Mouse (Mus musculus) ovary, adult 18-20 months (tissue): ENCODE data around the gene Clcn1.

ENCODE experiments used
- DNase-seq: peaks from one replicate; pipeline ENCODE4 v3.0.0; 2022; ENCODE audit warnings: low spot score, mixed read lengths

The Clcn1 gene

DNA sequence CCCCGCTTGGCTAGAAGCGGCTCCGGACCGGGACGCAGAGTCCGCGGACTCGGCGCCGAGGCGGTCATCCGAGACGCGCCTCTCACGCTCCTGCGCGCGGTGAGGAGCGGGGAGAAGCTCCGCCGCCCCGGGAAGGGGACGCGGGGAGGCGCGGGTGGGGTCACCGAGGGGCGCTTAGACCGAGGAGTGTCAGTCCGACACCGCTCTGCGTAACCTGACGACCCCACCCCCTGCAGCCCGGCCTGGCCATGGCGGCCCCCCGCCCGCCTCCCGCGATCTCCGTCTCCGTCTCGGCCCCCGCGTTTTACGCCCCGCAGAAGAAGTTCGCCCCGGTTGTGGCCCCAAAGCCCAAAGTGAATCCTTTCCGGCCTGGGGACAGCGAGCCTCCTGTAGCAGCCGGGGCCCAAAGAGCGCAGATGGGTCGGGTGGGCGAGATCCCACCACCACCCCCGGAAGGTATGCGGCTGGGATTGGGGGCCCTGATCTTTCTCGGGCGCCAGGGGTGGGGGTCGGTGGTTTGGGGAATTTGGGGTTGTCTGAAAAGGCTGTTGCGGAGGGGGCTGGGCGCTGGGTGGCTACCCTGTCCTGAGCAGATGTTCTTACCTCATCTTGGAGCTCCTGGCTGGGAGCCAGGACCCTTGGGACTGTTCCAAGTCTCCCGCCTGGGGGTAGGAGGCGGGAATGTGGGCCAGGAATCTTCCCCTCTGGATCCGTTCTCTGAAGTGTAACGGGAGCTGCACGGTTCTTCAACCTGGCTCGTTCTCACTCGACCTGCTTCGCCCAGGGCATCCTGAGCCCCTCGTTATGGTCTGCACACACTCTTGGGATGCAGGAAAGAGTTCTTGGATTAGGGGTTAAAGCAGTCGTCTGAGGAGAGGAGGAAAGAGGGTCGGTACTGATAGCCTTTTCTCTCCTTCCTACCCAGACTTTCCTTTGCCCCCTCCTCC lies 63.8 kb downstream of the Clcn1 start:
- DNase-seq = peak; percentile 70

DNA sequence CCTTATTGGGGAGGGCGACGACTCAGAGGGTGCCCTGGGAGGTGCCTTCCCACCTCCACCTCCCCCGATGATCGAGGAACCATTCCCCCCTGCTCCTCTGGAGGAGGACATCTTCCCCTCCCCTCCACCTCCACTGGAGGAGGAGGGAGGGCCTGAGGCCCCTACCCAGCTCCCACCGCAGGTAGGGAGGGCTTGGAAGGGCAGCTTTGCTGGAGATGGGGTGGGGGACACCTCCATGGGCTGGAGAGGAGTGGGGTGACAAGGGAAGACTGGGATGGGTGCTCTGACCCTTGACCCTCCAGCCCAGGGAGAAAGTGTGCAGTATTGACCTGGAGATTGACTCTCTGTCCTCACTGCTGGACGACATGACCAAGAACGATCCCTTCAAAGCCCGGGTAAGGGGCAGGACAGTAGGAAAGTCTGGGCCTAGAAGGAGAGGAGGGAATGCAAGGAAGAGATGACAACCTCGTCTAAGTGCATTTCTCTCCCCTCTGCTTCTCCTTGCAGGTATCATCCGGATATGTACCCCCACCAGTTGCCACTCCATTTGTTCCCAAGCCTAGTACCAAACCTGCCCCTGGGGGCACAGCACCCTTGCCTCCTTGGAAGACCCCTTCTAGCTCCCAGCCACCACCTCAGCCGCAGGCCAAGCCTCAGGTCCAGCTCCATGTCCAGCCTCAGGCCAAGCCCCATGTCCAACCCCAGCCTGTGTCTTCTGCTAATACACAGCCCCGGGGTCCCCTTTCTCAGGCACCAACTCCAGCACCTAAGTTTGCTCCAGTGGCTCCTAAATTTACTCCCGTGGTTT lies 64.7 kb downstream of the Clcn1 start:
- DNase-seq = no peak

GRCm38 (mm10) chr6:42351776-42352485 lies 65.4 kb downstream of the Clcn1 start:
- DNase-seq = no peak

DNA sequence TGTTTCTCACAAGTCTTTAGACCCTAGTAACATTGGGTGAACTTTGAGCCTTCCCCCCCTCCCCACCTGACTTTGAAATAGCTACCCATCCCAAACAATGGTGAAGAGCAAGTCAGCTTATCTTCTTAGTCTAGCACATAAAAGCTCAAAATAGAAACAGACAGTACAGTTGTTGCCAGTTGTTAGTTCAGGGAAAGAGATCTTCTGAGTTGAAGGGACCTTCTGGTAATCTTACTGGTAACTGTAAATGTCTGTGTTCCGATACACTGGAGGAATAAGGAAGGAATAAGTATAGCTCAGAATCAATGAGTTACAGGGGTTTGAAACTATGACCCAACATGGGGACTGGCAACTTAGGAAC lies 66.0 kb downstream of the Clcn1 start:
- no peak for DNase-seq

- DNase-seq = no peak
Observed at GRCm38 (mm10) chr6:42353180-42353579, 66.7 kb downstream of the Clcn1 start.

DNA sequence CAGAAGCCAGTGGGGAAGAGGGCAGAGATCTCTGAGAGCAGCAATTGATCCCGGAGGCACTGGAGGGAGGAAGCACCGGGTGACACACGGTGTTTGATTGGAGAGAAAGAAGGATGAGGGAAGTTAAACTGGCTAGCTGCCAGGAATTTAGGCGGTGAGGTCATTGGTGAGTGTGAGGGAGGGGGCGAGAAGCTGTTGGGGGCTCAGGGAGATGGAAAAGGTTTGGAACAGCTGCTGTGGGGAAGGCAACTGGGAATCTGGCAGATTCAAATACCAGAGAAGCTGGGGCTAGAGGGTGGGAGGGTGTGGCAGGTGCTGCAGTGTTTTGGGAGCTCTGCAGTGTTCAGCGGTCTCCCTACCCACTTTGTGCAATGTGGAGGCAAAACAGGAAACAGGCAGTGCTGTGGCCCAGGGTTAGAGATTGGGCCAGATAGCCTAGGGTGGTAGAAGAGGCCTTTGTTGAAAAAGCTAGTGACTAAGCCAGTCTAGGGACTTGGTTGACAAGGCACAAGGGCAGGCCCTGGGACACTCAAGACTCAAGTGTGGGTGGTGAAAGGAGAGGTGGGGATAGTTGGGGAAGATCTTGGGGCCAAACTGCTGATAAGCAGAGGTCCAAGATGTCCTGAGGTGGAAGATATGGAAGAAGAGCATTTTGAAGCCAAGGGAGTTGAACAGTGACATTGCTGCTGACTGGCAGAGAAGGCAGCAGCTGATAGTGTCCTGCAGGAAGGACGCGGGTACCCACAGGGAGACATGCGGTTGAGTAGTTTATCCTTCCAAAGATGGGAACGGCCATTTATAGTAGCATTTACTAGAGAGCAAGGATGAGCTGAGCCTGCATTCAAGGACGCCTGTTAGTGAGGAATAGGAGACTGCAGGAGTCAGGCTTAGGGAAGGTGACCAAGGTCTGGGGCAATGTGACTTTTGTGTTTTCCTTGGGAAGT lies 67.9 kb downstream of the Clcn1 start:
- peak; percentile 48 for DNase-seq

DNA sequence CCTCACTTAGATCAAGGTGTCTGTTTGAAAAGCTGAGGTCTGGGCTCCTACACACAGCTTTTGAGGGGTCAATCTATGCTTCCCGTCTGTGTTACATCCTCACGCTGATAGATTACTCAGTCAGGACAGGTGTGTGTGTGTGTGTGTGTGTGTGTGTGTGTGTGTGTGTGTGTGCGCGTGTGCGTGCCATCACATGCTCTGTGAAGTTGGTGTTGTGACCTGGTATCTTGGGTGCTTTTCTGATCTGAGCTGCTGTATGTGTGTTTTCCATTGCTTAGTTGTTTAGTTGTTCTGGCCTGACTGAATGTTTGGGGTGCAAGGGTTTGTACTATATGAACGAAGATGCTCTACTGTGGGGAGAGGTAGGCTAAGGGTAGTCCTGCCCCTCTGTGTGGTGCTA lies 68.9 kb downstream of the Clcn1 start:
- no peak for DNase-seq

DNA sequence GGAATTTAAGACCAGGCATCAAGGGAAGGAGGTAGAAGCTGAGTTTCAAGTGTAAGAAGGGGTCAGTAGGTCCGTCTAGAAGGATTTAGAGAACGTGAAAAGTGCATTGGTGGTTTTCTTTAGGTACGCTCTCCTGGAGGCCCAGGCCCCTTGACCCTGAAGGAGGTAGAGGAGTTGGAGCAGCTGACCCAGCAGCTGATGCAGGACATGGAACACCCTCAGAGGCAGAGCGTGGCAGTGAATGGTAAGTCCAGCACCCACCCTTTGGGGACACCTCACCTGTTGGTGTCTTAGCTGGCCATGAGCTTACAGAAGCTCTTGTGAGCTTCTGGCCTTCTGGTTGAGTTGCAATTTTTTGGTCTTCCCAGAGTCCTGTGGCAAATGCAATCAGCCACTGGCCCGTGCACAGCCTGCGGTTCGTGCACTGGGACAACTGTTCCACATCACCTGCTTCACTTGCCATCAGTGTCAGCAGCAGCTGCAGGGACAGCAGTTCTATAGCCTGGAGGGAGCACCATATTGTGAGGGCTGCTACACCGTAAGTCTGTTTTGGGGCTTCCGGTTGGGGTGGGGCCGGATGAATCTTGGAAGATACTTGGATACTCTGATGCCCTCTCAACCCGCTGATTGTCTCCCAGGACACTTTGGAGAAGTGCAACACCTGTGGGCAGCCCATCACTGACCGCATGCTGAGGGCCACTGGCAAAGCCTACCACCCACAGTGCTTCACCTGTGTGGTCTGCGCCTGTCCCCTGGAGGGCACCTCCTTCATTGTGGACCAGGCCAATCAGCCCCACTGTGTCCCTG lies 69.5 kb downstream of the Clcn1 start:
- no peak for DNase-seq

- DNase-seq = no peak
Observed at GRCm38 (mm10) chr6:42356913-42357312, 70.4 kb downstream of the Clcn1 start.

DNA sequence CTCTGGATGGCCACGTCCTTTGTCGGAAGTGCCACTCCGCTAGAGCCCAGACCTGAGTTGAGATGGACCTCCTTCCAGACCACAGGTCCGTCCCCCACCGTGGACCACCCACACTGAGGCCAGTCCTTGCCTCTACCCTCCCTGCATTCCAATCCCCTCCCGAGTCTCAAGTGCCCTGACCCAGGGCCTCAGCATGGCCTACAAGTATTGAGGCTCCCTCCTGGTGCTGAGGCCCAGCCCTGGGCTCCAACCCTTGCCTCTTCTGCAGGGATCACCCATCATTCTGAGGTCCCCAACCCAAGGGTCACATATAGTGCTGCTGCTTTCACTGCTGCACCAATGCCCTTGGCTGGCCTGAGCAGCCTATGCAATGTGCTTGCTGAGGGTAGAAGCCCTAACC lies 71.4 kb downstream of the Clcn1 start:
- no peak for DNase-seq

DNA sequence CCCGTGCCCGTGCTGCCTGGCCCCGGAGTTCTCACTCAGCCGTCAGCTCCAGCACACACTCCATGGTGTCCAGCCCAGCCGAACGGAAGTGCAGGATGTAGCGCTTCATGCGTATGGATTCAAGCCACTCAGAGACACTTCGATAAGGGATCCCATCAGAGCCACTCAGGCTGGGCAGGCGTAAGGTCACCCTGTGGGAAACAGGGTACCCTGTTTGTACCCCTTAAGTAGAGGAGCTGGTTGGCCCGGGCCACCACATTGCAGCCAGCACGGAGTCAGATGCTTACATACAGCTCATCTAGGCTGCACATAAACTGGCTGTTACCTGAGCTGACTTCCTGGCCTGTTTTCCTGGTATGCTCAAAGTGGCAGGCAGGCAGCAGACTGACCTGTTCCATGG lies 72.4 kb downstream of the Clcn1 start:
- no peak for DNase-seq

DNA sequence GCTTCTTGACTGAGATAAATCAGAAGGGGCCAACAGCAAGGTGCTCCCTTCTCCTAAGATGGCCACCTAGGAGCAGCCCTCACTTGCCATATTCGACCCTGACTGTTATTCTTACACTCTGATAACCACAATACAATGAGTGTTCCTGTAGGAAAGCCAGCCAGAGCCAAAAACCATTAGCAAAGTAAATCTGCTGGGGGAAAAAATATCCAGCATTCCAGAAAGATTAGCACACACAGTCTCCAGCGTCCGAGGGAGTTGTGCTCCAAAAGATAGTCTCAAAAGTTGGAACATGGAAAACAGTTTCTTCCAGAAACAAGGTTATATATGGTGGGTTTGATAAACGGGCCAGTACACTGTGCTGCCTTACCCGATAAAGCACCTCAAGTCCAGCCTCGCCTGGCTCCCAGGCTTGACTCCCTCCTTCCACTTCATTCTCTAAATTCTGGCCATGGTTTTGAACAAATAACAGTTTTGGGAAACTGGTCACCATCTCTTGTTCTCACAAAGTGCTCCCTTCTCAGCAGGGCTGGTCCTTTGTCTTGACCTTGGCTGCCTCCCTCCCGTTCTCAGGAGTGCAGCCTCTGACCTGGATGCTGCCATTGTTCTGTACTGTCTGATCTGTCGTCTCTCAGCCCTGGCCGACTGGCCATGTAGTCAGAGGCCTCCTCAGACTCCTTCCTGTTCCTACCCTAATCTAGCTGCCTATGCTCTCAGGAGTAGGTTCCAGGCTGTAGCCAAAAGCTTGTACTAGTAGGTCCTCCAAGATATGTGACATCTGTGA lies 73.1 kb downstream of the Clcn1 start:
- no peak for DNase-seq

- no peak for DNase-seq
Observed at GRCm38 (mm10) chr6:42360231-42360840, 73.9 kb downstream of the Clcn1 start.

- no peak for DNase-seq
Observed at GRCm38 (mm10) chr6:42361041-42361895, 74.8 kb downstream of the Clcn1 start.

GRCm38 (mm10) chr6:42362074-42362473 lies 75.6 kb downstream of the Clcn1 start:
- DNase-seq = peak; percentile 68

DNA sequence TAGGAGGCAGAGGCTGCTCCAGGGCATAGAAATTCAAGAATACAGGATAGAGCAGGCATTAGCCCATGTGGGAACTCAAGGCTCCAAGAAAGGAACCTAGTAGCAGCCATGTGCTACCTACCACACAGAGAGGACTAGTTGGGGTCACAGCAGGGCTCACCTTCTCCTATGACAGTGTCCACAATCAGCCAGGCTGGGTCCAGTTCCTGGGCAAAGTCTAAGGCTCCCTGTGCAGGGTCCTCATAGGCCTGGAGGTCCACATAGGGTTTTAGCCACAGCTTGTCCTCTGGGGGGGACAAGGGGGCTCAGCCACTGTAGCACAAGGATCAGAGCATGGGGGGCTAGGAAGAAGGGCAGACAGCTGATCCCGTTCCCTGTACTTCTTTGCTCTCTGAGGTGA lies 76.0 kb downstream of the Clcn1 start:
- DNase-seq = no peak

- DNase-seq = no peak
Observed at GRCm38 (mm10) chr6:42362974-42363373, 76.5 kb downstream of the Clcn1 start.

DNA sequence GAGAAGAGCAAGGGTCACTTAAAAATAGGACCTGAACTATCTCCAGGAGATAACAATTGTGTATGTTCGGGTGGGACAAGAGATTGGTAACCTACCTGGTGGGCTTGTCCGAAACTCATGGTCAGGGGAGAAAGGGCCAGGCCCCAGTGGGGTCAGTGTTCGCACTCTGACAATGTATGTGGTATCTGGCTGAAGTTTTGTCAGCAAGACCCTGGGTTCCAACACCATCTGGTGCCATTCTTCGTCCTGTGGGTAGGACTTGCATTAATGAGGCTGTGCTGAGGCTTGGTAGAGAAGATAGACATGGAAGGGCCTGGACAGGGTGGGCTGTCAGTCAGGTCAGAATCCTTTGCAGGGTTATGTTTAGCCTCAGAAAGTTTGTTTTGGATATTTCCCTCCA lies 77.6 kb downstream of the Clcn1 start:
- no peak for DNase-seq
